Mouse (Mus musculus) embryonic fibroblast, embryonic 13.5 days (primary cell): ENCODE measurements around the gene Pik3cb. TPM values are rescaled to one million over a fixed set of nuclear protein-coding genes. Genes with fewer than 3 reads are reported as not detected.

Experiments used
- H3K27ac ChIP-seq: 2 replicates; pipeline ENCODE4 v1.5.1; 2012; ENCODE audit warnings: low read length, control low read depth, inconsistent platforms; ENCODE audit not compliant: insufficient read depth
- H3K4me1 ChIP-seq: 2 replicates; pipeline ENCODE4 v1.6.1; 2011; ENCODE audit warnings: low read length; ENCODE audit not compliant: control insufficient read depth, insufficient read depth
- H3K4me3 ChIP-seq: 2 replicates; pipeline ENCODE4 v1.5.1; 2011; ENCODE audit warnings: mild to moderate bottlenecking, control low read depth, low read length; ENCODE audit not compliant: insufficient read depth
- CTCF ChIP-seq: IDR thresholded peaks from 2 replicates; pipeline ENCODE4 v1.5.1; 2011; ENCODE audit warnings: mild to moderate bottlenecking, control low read depth, low read length, moderate library complexity, borderline replicate concordance; ENCODE audit not compliant: insufficient read depth
- POLR2A ChIP-seq: IDR thresholded peaks from 2 replicates; pipeline ENCODE4 v1.6.1; 2011; ENCODE audit warnings: low read depth, mild to moderate bottlenecking, control low read depth, low read length, moderate library complexity
- polyA plus RNA-seq: library from polyadenylated mRNA; stranded (reverse); fragments of >200 nt; gene quantifications from 2 replicates; pipeline ENCODE4 v1.2.4, GENCODE M21; 2011; ENCODE audit warnings: low read depth; ENCODE audit not compliant: missing spikeins, insufficient read length

The Pik3cb gene
- polyA plus RNA-seq, 1 experiment = 5.2 TPM

GRCm38 (mm10) chr9:99095192-99095591 is 45.2 kb downstream of the Pik3cb start:
- H3K4me1 ChIP-seq = no peaks in the 10 kb centered on the region
- TF ChIP-seq CTCF = no peak
- TF ChIP-seq POLR2A = no peak
- no peak overlapping the region for H3K4me3 ChIP-seq
- H3K27ac ChIP-seq = no peak overlapping the region

- no peak for TF ChIP-seq POLR2A
- TF ChIP-seq CTCF = no peak
- Histone ChIP-seq H3K27ac (no peak overlapping the region), H3K4me1 (no peaks in the 10 kb centered on the region; the same call in 1 of the 2 replicates), H3K4me3 (no peak overlapping the region)
These were observed 49.9 kb downstream of the Pik3cb start for GRCm38 (mm10) chr9:99090546-99090945.

DNA sequence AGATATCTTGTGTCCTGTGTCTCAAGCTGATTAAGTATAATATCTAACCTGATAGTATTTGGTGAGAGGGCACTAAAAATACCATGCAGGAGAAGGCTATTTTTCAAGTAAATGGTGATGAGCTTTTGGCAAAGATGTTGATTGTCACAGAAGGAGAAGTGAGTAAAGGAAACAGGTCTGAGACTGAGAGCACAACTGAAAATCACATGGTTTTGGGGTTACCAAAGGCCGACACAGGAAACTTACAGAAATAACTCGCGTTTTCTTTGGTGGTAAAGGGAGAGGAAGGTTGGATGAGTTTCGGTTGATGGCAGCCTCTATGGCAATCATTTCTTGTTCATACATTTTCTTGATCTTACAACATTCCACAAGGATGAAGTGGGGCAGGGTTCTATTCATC is 50.5 kb downstream of the Pik3cb start:
- Histone ChIP-seq H3K27ac (no peak overlapping the region), H3K4me3 (no peak overlapping the region), H3K4me1 (no peaks in the 10 kb centered on the region; the same call in 1 of the 2 replicates)
- TF ChIP-seq POLR2A (no peak), CTCF (no peak)

GRCm38 (mm10) chr9:99081718-99082117 is 58.7 kb downstream of the Pik3cb start:
- peaks cover 9% of the 10 kb centered on the region for H3K4me1 ChIP-seq
- TF ChIP-seq CTCF (no peak), POLR2A (no peak)
- no peak overlapping the region for H3K4me3 ChIP-seq
- no peak overlapping the region for H3K27ac ChIP-seq

GRCm38 (mm10) chr9:99081308-99081707 is 59.1 kb downstream of the Pik3cb start:
- H3K4me1 ChIP-seq = peaks cover 9% of the 10 kb centered on the region
- no peak overlapping the region for H3K27ac ChIP-seq
- no peak for TF ChIP-seq POLR2A
- no peak for TF ChIP-seq CTCF
- no peak overlapping the region for H3K4me3 ChIP-seq

DNA sequence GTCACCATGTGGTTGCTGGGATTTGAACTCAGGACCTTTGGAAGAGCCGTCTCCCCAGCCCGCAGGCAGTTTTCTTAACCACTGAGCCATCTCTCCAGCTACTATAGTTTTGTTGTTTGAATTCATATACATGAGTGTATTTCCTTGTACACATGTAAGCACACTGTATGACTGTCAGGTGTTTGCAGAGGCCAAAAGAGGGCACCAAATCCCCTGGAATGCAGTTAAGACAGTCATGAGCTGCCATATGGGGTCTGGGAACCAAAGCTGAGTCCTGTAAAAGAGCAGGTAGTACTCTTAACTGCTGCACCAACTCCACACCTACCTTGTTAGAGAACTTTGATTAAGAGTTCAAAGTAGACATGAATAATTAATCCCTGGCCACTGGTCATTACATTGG is 59.8 kb downstream of the Pik3cb start:
- H3K4me3 ChIP-seq = no peak overlapping the region
- peaks cover 9% of the 10 kb centered on the region for H3K4me1 ChIP-seq
- no peak overlapping the region for H3K27ac ChIP-seq
- TF ChIP-seq POLR2A = no peak
- TF ChIP-seq CTCF = no peak

DNA sequence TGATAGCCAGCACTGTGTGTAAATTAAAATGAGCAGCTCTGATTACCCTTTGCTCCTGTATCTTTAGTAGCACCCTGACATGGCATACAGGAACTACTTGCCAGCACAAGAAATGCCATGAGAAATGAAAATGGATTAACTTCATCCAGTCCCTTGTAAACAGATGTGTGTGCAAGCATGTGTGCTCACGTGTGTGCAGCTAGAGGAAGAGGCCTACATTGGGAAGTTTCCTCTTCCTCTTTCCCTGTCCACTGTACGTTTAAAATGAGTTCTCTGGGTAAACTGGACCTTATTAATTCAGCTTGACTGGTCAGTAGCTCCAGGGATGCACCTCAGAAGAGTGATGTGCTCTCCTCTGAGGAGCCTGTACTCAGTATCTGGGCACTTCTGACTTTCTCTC is 66.0 kb downstream of the Pik3cb start:
- TF ChIP-seq CTCF (no peak), POLR2A (no peak)
- Histone ChIP-seq H3K27ac (no peak overlapping the region), H3K4me3 (no peak overlapping the region), H3K4me1 (no peaks in the 10 kb centered on the region)

DNA sequence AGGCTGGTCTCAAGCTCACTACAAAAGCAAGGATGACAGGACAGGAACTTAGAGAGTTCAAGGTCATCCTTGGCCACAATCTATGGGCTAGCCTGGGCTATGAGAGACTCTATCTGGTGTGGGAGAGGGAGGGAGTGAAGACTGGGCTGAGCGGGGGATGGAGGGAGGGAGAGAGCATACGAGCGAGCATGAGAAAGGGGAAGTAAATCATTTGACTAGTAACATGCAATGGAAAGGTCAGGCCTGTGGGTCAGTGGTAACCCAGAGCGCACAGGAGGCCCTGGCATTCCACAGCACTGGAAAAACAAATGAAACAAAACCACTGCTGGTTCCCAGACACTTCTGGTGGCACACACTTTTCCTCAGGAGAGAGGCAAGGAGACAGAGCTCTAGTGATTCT is 67.9 kb downstream of the Pik3cb start:
- TF ChIP-seq CTCF (no peak), POLR2A (no peak)
- H3K4me3 ChIP-seq = no peak overlapping the region
- H3K4me1 ChIP-seq = no peaks in the 10 kb centered on the region
- no peak overlapping the region for H3K27ac ChIP-seq

GRCm38 (mm10) chr9:99065311-99065710 is 75.1 kb downstream of the Pik3cb start:
- TF ChIP-seq POLR2A = no peak
- no peak for TF ChIP-seq CTCF
- Histone ChIP-seq H3K4me1 (no peaks in the 10 kb centered on the region), H3K27ac (no peak overlapping the region), H3K4me3 (no peak overlapping the region)

- Histone ChIP-seq H3K27ac (no peak overlapping the region), H3K4me3 (no peak overlapping the region), H3K4me1 (no peaks in the 10 kb centered on the region)
- TF ChIP-seq CTCF = no peak
- TF ChIP-seq POLR2A = no peak
These were observed 76.2 kb downstream of the Pik3cb start for GRCm38 (mm10) chr9:99064216-99064615.

DNA sequence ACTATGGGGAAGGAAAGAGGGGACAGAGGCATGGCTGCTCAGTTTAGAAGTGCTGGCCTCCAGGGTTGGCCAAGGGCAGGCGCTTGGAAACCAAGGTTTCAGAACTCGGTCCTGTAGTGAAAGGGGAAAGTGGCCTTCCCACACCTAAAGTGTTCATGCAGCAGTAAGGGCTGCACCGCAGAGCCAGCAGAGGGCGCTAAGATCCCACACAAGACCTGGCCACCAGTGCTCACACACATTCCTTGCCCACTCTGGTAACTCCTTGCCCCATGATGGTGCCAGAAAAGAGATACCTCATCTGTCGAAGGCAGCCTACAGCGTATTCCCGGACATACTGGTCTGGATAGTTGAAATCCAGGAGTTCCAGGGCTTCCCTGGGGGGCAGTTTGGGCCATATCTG is 77.9 kb downstream of the Pik3cb start:
- no peak overlapping the region for H3K4me3 ChIP-seq
- no peak for TF ChIP-seq POLR2A
- TF ChIP-seq CTCF = peak; percentile 99
- H3K27ac ChIP-seq = no peak overlapping the region
- H3K4me1 ChIP-seq = no peaks in the 10 kb centered on the region
